Mouse (Mus musculus): ENCODE measurements around the gene Lrrc72.
A peak's percentile ranks its signal among the peaks of the same experiment; 100 is the strongest.

The Lrrc72 gene

GRCm38 (mm10) chr12:36253298-36253697 is at the start of gene Lrrc72:
Gene Lrrc72, minus strand, starts transcription at chr12:36253398.
- DNase-seq (ENCODE audit: low read depth) = no peak

- no peak for DNase-seq (ENCODE audit: low read depth)
Observed at GRCm38 (mm10) chr12:36302326-36302725, 49.1 kb upstream of the Lrrc72 start.

- DNase-seq (ENCODE audit: low read depth) = no peak
Observed at GRCm38 (mm10) chr12:36291346-36291745, 38.1 kb upstream of the Lrrc72 start.

GRCm38 (mm10) chr12:36290465-36290864 is 37.3 kb upstream of the Lrrc72 start:
- DNase-seq (ENCODE audit: low read depth) = no peak

GRCm38 (mm10) chr12:36289634-36290033 is 36.4 kb upstream of the Lrrc72 start:
- no peak for DNase-seq (ENCODE audit: low read depth)

- no peak for DNase-seq (ENCODE audit: low read depth)
Observed at GRCm38 (mm10) chr12:36274823-36275222, 21.6 kb upstream of the Lrrc72 start.

GRCm38 (mm10) chr12:36267670-36268246 is 14.6 kb upstream of the Lrrc72 start:
- no peak for DNase-seq (ENCODE audit: low read depth)

GRCm38 (mm10) chr12:36262116-36262721 is 9.0 kb upstream of the Lrrc72 start:
- DNase-seq (ENCODE audit: low read depth) = no peak

GRCm38 (mm10) chr12:36255413-36255812 is 2.2 kb upstream of the Lrrc72 start:
- DNase-seq (ENCODE audit: low read depth) = no peak

GRCm38 (mm10) chr12:36241171-36241570 is 12.0 kb downstream of the Lrrc72 start:
- no peak for DNase-seq (ENCODE audit: low read depth)

- no peak for DNase-seq (ENCODE audit: low read depth)
Observed at GRCm38 (mm10) chr12:36231386-36231785, 21.8 kb downstream of the Lrrc72 start.

GRCm38 (mm10) chr12:36224392-36224791 is 28.8 kb downstream of the Lrrc72 start:
- no peak for DNase-seq (ENCODE audit: low read depth)

- DNase-seq (ENCODE audit: low read depth) = peak; percentile 59
Observed at GRCm38 (mm10) chr12:36216905-36217304, 36.3 kb downstream of the Lrrc72 start.

- DNase-seq (ENCODE audit: low read depth) = no peak
Observed at GRCm38 (mm10) chr12:36216230-36216629, 37.0 kb downstream of the Lrrc72 start.

- peak; percentile 85 for DNase-seq (ENCODE audit: low read depth)
Observed at GRCm38 (mm10) chr12:36215149-36215480, 38.1 kb downstream of the Lrrc72 start.

GRCm38 (mm10) chr12:36214389-36215148 is 38.6 kb downstream of the Lrrc72 start:
- no peak for DNase-seq (ENCODE audit: low read depth)

- no peak for DNase-seq (ENCODE audit: low read depth)
Observed at GRCm38 (mm10) chr12:36210096-36210495, 43.1 kb downstream of the Lrrc72 start.

GRCm38 (mm10) chr12:36208456-36208855 is 44.7 kb downstream of the Lrrc72 start:
- DNase-seq (ENCODE audit: low read depth) = peak; percentile 29

- DNase-seq (ENCODE audit: low read depth) = no peak
Observed at GRCm38 (mm10) chr12:36207800-36208148, 45.4 kb downstream of the Lrrc72 start.

GRCm38 (mm10) chr12:36207072-36207799 is 46.0 kb downstream of the Lrrc72 start:
- DNase-seq (ENCODE audit: low read depth) = no peak

GRCm38 (mm10) chr12:36205579-36206119 is 47.5 kb downstream of the Lrrc72 start:
- DNase-seq (ENCODE audit: low read depth) = peak; percentile 40

GRCm38 (mm10) chr12:36194976-36195375 is 58.2 kb downstream of the Lrrc72 start:
- no peak for DNase-seq (ENCODE audit: low read depth)

All from naive thymus-derived CD4-positive, alpha-beta T cell, adult 2 months (primary cell).